Mouse (Mus musculus): Measurements from ENCODE around the gene Hmgb4. TPM values are rescaled to one million over a fixed set of nuclear protein-coding genes. Genes with fewer than 3 reads are reported as not detected.

Hmgb4 gene
- total and polyA plus RNA-seq, 3 experiments, result 0.66 TPM; not detected in 2

GRCm38 (mm10) chr4:128241075-128241853, 19.5 kb downstream of the Hmgb4 start:
- TF ChIP-seq GATA1 (IDR thresholded peaks at IDR 0.05; ENCODE audit: borderline replicate concordance, low read length) (no peak), CTCF (IDR thresholded peaks at IDR 0.05; ENCODE audit: low read depth, low read length) (no peak), TAL1 (conservative IDR thresholded peaks at IDR 0.05; ENCODE audit: low read depth, low read length) (no peak), GATA2 (IDR thresholded peaks at IDR 0.05; ENCODE audit: borderline replicate concordance, low read depth, low read length) (no peak), POLR2AphosphoS5 (IDR thresholded peaks at IDR 0.05; ENCODE audit: insufficient replicate concordance, low read depth, low read length) (no peak)
- Histone ChIP-seq H3K36me3 (replicated peaks) (no peaks in the 10 kb centered on the region), H3K9me3 (replicated peaks) (peaks cover 73% of the 10 kb centered on the region), H3K4me3 (ENCODE audit: low read depth, low read length) (no peak overlapping the region), H3K27me3 (ENCODE audit: insufficient read depth, low read length) (no peaks in the 10 kb centered on the region), H3K4me1 (ENCODE audit: insufficient read depth, low read depth, low read length) (no peaks in the 10 kb centered on the region)
- ATAC-seq (ENCODE audit: extremely low read depth, insufficient number of reproducible peaks, low FRiP score, poor library complexity, severe bottlenecking) (no peak), DNase-seq (ENCODE audit: low spot score) (no peak)

GRCm38 (mm10) chr4:128239113-128239512, 21.6 kb downstream of the Hmgb4 start:
- ATAC-seq (ENCODE audit: extremely low read depth, insufficient number of reproducible peaks, low FRiP score, poor library complexity, severe bottlenecking), result no peak
- peaks cover 70% of the 10 kb centered on the region for H3K9me3 ChIP-seq (replicated peaks)
- H3K27me3 ChIP-seq (ENCODE audit: insufficient read depth, low read length), result no peaks in the 10 kb centered on the region
- H3K4me1 ChIP-seq (ENCODE audit: insufficient read depth, low read depth, low read length), result no peaks in the 10 kb centered on the region
- no peaks in the 10 kb centered on the region for H3K36me3 ChIP-seq (replicated peaks)
- no peak for DNase-seq (ENCODE audit: low spot score)
- no peak for TF ChIP-seq GATA2 (IDR thresholded peaks at IDR 0.05; ENCODE audit: borderline replicate concordance, low read depth, low read length)
- TF ChIP-seq CTCF (IDR thresholded peaks at IDR 0.05; ENCODE audit: low read depth, low read length), result no peak
- no peak for TF ChIP-seq TAL1 (conservative IDR thresholded peaks at IDR 0.05; ENCODE audit: low read depth, low read length)
- TF ChIP-seq POLR2AphosphoS5 (IDR thresholded peaks at IDR 0.05; ENCODE audit: insufficient replicate concordance, low read depth, low read length), result no peak
- no peak for TF ChIP-seq GATA1 (IDR thresholded peaks at IDR 0.05; ENCODE audit: borderline replicate concordance, low read length)
- H3K4me3 ChIP-seq (ENCODE audit: low read depth, low read length), result no peak overlapping the region

GRCm38 (mm10) chr4:128233458-128233857, 27.3 kb downstream of the Hmgb4 start:
- TF ChIP-seq TAL1 (conservative IDR thresholded peaks at IDR 0.05; ENCODE audit: low read depth, low read length), result no peak
- TF ChIP-seq GATA1 (IDR thresholded peaks at IDR 0.05; ENCODE audit: borderline replicate concordance, low read length), result no peak
- TF ChIP-seq CTCF (IDR thresholded peaks at IDR 0.05; ENCODE audit: low read depth, low read length), result no peak
- TF ChIP-seq POLR2AphosphoS5 (IDR thresholded peaks at IDR 0.05; ENCODE audit: insufficient replicate concordance, low read depth, low read length), result no peak
- TF ChIP-seq GATA2 (IDR thresholded peaks at IDR 0.05; ENCODE audit: borderline replicate concordance, low read depth, low read length), result no peak
- Histone ChIP-seq H3K4me1 (ENCODE audit: insufficient read depth, low read depth, low read length) (no peaks in the 10 kb centered on the region), H3K27me3 (ENCODE audit: insufficient read depth, low read length) (no peaks in the 10 kb centered on the region), H3K4me3 (ENCODE audit: low read depth, low read length) (no peak overlapping the region), H3K36me3 (replicated peaks) (no peaks in the 10 kb centered on the region), H3K9me3 (replicated peaks) (peaks cover 84% of the 10 kb centered on the region)
- no peak for ATAC-seq (ENCODE audit: extremely low read depth, insufficient number of reproducible peaks, low FRiP score, poor library complexity, severe bottlenecking)
- no peak for DNase-seq (ENCODE audit: low spot score)

- ATAC-seq (ENCODE audit: extremely low read depth, insufficient number of reproducible peaks, low FRiP score, poor library complexity, severe bottlenecking) (no peak), DNase-seq (ENCODE audit: low spot score) (no peak)
- Histone ChIP-seq H3K4me1 (ENCODE audit: insufficient read depth, low read depth, low read length) (no peaks in the 10 kb centered on the region), H3K27me3 (ENCODE audit: insufficient read depth, low read length) (no peaks in the 10 kb centered on the region), H3K9me3 (replicated peaks) (peaks cover 86% of the 10 kb centered on the region), H3K36me3 (replicated peaks) (no peaks in the 10 kb centered on the region), H3K4me3 (ENCODE audit: low read depth, low read length) (no peak overlapping the region)
- TF ChIP-seq CTCF (IDR thresholded peaks at IDR 0.05; ENCODE audit: low read depth, low read length) (no peak), POLR2AphosphoS5 (IDR thresholded peaks at IDR 0.05; ENCODE audit: insufficient replicate concordance, low read depth, low read length) (no peak), TAL1 (conservative IDR thresholded peaks at IDR 0.05; ENCODE audit: low read depth, low read length) (no peak), GATA1 (IDR thresholded peaks at IDR 0.05; ENCODE audit: borderline replicate concordance, low read length) (no peak), GATA2 (IDR thresholded peaks at IDR 0.05; ENCODE audit: borderline replicate concordance, low read depth, low read length) (no peak)
These were observed 33.1 kb downstream of the Hmgb4 start for GRCm38 (mm10) chr4:128227377-128228316.

GRCm38 (mm10) chr4:128224453-128224852, 36.3 kb downstream of the Hmgb4 start:
- DNase-seq (ENCODE audit: low spot score) (no peak), ATAC-seq (ENCODE audit: extremely low read depth, insufficient number of reproducible peaks, low FRiP score, poor library complexity, severe bottlenecking) (no peak)
- no peak overlapping the region for H3K4me3 ChIP-seq (ENCODE audit: low read depth, low read length)
- H3K9me3 ChIP-seq (replicated peaks), result peaks cover 69% of the 10 kb centered on the region
- no peaks in the 10 kb centered on the region for H3K4me1 ChIP-seq (ENCODE audit: insufficient read depth, low read depth, low read length)
- TF ChIP-seq TAL1 (conservative IDR thresholded peaks at IDR 0.05; ENCODE audit: low read depth, low read length), result no peak
- no peak for TF ChIP-seq POLR2AphosphoS5 (IDR thresholded peaks at IDR 0.05; ENCODE audit: insufficient replicate concordance, low read depth, low read length)
- no peak for TF ChIP-seq GATA1 (IDR thresholded peaks at IDR 0.05; ENCODE audit: borderline replicate concordance, low read length)
- TF ChIP-seq CTCF (IDR thresholded peaks at IDR 0.05; ENCODE audit: low read depth, low read length), result no peak
- TF ChIP-seq GATA2 (IDR thresholded peaks at IDR 0.05; ENCODE audit: borderline replicate concordance, low read depth, low read length), result no peak
- no peaks in the 10 kb centered on the region for H3K27me3 ChIP-seq (ENCODE audit: insufficient read depth, low read length)
- no peaks in the 10 kb centered on the region for H3K36me3 ChIP-seq (replicated peaks)

Data from G1E (cell line).